Mouse (Mus musculus): ENCODE measurements at regions not wholly inside any gene's neighbourhood (a gene's known extent, or its start where the extent isn't known, plus 50 kb on each side); places are given as distances from the start of the nearest gene placed in this dataset.
"Not testable (repeated sequence)": the region's sequence is repeated elsewhere in the genome, so short reads cannot be mapped to it uniquely, and the experiment has no call there.

DNA sequence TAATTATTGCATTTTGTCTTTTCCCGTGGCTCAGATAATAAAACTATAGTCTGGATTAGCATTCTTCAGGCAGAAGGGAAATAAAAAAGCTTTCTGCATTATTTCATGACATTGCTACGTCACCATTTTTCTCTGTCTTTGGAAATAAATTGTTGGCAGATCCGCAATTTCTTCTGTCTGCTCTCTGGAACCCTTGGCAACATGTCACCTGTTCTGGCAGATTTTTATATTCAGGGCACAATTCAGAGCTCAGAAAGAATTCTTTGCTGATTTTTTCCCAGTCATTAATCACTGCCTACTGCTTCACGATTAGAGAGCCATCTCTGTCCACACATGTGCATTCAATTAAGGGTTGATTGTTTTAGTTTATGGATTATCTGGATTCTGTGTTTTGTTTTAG lies 460.5 kb downstream of the Cdh8 start:
- DNase-seq (ENCODE audit: low read depth, low spot score) = peak; percentile 68

DNA sequence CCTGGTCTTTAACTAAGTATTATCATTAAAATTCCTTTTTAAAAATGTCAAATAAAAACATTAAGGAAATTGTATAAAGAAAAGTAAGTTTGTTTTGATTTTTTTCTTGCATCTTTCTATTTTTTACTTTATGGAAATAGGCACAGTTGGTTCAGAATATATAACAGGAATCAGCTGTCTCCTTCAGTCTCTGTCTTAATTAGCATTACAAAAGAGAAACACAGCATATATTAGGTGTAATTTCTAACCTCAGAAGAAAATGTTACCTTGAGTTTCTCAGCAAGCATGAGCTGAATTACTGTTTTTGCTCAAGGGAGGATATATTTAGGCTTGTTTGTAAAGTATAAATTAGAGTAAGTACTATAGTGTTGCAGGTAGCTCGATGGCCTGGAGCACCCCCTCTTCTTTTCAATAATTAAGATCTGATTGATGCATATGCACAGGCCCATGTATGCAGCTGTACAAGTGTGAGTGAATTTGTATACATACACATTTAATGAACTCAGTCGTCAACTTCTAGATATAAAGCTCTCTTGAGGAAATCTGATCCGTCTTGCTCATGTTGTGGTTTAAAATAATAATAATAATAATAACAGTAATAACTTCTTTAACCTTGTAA lies 503.0 kb downstream of the Cdh8 start:
- no peak for DNase-seq (ENCODE audit: low read depth, low spot score)

DNA sequence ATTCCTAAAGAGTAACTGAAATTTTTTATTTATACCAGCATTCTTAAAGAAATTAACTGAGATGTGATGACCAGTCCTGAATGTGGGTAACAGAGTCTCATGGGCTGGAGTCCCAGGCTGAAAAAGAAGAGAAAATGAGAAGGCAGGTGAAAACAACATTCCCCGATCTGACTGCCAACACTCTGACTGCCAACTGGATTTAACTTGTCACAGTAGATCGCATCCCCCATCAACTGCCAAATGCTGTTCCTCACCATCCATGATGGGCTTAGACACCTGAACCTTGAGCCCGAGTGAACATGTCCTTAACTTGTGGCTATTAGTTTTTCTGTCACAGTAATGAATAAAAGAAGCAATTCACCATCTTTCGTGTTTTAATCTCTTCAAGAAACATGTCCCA lies 522.9 kb downstream of the Cdh8 start:
- peak; percentile 53 for DNase-seq (ENCODE audit: low read depth, low spot score)

DNA sequence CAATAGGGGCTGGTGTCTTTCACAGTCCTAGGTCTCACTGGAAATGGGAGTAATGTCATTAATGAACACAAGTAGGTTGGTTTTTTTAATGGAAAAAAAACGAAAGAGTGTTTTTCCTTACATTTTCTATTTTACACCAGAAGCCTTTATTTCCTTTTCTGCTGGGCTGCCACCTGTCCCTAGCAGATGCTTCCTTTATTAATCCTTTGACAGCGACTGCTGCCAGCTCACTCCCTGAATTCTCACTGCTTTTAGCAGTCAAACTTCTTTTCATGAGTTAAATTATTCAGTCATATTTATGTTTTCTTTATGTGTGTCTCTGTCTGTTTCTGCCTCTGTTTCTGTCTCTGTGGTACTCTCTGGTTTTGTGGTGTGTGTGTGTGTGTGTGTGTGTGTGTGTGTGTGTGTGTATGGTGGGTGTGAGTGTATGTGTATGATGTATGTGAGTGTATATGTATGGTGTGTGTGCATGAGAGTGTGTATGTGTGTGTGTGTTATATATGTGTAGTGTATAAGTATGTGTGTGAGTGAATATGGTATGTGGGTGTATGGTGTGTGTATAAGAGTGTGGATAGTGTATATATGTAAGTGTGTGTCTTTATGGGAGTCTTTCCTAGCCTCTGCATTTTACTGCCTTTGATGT lies 554.5 kb downstream of the Cdh8 start:
- DNase-seq (ENCODE audit: low read depth, low spot score) = peak; percentile 94

DNA sequence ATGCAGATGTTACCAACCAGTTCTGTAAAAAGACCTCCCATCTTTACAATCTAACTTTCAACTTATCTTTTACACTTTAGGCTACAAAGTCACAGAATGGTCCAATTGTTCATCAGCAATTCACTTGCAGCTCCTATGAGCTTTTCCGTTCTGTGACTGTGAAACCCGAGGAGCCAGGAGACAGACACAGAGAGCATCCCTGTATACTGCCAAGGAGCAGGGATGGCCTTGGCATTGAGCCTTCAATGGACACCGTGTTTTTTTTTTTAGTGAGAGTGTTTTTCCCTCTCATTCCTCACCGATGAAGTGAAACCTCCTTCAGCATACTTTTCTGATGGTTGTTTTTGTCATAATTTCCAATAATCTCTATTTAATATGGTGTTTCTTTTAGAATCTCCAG lies 555.1 kb downstream of the Cdh8 start:
- peak; percentile 93 for DNase-seq (ENCODE audit: low read depth, low spot score)

DNA sequence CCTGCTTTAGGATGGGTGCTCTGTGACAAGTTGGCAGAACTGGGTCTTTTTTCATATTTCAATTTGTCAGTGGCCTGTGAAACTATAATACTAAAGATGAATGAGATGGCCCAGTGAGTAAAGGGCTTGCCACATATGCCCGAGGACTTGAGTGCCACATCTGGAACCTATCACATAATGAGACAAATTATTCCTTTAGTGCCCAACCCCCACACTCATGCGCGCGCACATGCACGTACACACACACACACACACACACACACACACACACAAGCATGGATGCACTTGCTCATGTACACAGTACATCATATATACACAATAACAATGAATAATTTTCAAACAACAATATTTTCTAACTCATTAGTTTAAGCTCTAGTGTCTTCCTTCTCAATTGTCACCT lies 555.9 kb downstream of the Cdh8 start:
- DNase-seq (ENCODE audit: low read depth, low spot score) = no peak

DNA sequence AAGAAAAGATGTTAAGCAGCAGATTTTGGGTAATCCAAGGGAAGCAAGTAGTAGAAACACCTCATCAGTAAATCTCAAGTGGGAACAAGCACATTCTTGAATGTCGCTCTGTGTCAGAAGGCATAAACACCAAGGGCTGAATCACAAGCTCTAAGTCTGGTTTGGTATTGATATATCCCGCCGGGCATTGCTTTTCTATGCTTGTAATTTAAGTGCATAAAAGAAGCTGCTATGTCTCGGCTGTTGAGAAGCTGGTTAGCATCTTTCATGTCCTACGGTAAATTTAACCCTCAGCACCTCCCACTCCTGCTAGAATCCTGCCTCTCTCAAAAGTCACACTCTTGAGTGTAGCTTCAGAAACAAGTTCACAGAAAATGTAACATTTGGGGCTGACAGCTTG lies 586.8 kb downstream of the Cdh8 start:
- peak; percentile 61 for DNase-seq (ENCODE audit: low read depth, low spot score)

DNA sequence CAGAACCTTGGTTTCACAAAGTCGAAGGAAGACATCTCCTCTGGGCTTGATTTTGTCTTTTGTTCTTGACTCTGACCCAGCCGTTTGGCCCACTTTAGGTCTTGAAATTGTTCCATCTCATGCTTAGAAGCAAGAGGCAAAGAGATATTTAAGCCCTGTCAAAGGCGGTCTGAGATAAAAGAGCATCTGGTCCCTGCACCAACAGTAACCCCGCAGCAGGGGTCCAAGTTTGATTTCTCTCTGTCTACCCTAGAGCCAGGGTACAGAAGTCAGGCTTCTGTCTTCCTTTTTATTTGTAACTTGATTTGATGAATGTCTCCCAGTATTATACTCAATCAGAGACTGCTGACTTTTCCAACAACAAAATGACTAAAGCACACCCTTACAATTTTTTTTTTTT lies 587.3 kb downstream of the Cdh8 start:
- peak; percentile 51 for DNase-seq (ENCODE audit: low read depth, low spot score)

DNA sequence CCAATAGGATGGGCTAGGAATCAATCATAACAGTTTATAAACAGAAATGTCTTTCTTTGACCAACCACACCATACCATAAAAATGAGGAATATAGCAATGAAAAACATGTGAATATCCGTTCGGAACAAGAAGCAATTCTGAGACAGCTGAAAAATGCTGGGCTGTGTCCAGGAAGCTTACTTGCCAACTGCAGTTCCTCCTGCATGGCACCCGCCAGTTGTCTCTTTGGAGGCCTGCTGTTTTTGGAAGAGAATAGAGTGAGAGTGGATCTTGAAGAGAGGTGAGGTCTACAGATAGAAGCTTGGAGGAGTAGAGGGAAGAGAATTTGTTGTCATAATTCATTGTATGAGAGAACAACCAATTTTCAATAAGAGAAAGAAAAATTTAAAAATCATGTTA lies 604.3 kb downstream of the Cdh8 start:
- DNase-seq (ENCODE audit: low read depth, low spot score) = peak; percentile 92

DNA sequence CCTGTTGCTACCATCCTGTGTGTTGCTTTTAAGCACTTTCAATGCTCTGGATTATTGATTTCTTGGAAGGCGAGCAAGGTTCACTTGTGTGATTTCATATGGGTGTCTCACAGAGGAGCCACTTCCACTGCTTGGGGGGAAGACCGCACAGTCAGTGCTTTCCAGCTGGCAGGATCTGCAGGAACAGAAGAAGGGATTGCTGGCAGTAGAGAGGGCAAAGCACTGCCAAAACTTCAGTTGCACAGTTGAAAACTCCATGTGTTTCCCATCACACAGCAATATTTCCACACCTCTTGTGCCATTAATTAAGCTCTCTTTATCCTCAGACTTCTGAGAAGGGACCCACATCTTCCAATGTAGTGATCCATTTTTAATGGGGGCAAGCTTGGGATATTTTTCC lies 618.8 kb downstream of the Cdh8 start:
- DNase-seq (ENCODE audit: low read depth, low spot score) = peak; percentile 94

DNA sequence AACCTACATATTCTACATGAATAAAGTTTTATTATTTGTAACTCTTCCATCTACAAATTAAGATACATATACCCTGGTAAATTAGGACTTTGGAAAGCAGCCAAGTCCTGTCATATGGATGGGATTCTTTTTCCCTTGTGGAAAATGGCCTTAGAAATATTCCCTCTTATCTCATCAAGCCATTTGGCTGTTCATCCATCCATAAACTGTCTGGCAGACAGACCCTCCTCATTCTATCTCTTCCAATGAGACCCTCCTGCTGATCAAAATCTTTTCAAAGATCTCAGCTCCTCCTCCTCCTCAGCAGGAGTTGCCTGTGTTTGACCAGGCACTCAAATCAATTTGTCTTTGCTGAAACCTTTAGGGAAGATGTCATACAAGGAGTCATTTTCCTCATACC lies 649.2 kb downstream of the Cdh8 start:
- DNase-seq (ENCODE audit: low read depth, low spot score) = no peak

DNA sequence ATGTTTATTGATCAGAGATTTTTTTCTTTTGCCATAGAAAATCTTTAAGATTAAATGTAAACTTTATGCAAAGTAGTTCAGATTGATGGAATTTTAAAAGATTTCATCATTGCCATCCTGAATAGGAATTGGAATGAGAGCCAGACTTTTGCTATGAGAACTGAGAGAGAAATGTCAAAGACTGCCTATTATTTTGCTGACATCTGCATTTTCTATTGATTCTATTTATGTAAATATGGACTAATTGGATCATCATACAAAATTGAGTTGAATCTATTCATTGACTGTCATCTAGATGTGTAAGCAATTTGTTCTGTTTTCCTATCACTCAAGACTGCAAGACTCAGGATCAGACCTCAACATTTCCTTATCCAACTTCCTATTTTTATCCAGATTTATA lies 659.7 kb downstream of the Cdh8 start:
- DNase-seq (ENCODE audit: low read depth, low spot score) = no peak

DNA sequence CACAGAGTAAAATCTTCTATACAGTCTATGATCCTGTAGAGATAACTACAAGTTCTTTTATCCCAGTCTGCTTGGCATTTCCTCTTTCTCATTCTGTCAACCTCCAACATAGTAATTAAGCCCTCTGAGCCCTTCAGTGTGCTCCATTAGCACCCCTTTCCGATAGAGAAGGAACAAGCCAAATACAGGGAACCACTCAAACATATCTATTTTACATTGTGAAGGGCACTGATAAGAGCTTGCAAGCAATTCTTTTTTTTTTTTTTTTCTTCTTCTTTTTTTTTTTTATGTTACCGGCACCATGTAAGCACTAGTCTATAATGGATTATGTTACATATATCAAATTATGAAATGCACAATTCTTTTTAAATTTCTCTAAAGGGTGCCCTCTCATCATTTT lies 660.5 kb downstream of the Cdh8 start:
- DNase-seq (ENCODE audit: low read depth, low spot score) = no peak

DNA sequence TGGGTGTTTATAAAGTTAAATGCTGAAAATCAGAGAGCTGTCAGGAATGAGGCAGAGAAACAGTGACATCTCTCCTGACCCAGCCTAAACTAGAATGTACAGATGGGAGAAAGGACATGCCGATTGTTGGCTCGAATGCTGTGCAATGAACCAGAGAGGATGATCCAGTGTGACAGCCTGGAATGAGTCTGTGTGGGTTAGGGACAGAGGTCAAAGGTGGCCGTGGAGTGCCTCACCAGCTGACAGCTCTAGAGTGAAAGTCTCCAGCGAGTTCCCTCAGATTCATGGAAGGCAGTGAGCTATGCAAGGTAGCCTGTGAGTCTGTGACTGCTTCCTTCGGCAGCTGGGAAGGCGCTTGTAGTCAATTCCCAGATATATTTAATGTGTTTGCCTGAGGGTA lies 663.9 kb downstream of the Cdh8 start:
- peak; percentile 36 for DNase-seq (ENCODE audit: low read depth, low spot score)

DNA sequence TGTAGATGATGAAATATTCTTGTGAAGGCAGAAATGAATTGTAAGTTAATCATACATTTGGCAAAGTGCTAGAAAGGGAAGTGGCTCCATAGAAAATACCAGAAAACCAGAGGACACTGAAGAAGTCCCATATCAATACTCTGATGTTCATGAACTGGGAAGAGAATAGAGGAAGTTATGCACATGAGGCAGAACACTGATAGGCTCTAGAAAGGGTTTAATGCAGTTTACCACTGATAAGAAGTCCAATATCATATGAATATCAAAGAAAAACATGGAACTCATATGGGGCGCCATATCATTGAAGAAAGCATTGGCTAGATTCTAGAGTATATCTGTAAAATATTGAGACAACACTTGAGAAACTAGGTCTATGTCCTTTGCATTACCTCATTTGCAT lies 708.5 kb downstream of the Cdh8 start:
- no peak for DNase-seq (ENCODE audit: low read depth, low spot score)

DNA sequence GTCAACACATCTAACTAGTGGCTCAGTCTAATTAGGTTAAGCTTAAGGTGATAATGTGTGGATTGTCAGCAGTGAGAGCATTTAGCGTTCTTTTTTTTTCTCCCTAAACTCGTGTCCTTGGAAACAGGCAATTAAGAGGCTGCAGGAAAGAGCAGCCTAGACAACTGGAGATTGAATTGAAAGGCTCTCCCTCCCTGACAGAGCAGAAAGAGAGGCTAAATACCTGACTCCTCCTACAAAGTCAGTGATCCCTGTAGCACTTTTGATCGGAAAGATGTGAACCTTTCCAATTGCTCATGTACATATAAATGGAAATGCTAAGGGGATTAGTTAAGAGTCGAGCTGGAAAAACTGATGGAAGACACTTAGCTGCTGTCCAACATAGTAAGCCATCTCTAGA lies 710.1 kb downstream of the Cdh8 start:
- DNase-seq (ENCODE audit: low read depth, low spot score) = no peak

DNA sequence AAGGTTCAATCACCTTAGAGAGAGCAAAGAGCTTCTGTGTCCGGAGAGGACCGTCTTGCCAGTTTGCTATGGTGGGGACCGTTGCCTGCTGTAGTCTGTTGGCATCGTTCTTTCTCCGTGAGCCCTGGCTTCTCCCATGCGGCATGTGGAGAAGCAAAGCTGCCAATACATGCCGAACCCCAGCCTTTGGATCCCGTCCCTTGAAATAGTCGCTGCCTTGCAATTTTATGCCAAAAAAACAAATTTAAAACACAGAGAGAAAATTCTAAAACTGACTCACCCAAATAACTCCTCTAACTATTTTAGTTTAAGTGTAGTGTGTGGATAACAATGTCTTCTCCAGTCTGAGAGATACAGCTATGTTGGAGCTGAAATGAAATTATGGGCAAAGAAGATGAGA lies 731.1 kb downstream of the Cdh8 start:
- peak; percentile 94 for DNase-seq (ENCODE audit: low read depth, low spot score)

DNA sequence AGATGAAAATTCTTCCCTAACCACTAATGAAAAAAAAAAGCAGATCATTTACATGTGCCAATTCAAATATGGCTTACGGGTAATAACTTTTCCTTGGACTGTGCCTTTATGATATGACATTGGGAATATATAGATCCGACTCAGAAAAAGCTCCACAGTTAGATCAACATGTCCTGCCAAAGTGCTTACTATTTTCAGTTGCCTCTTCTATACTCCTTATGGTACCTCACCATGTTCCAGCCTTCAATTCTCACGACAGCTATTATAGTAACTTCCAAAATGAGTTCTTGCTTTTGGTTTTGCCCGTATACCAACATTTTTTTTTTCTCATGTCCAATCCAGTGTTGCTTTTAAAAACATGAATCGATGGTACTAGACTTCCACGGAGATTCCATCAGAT lies 731.7 kb downstream of the Cdh8 start:
- DNase-seq (ENCODE audit: low read depth, low spot score) = peak; percentile 62

DNA sequence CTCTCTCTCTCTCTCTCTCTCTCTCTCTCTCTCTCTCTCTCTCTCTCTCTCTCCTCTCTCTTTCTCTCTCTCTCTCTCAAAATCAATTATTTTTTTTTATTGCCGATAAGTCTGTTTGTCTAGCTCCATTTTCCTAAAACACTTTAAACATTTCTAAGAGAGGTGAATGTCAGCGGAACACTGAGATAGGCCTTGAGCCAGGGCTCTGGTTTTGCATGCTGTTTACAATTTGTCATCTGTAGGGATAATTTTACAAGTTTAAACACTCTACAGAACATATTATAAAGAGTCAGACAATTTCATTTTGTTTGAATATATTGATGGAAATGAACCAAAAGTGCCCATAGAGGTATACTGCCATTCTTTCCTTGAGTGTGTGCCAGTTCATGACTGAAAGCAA lies 736.2 kb downstream of the Cdh8 start:
- DNase-seq (ENCODE audit: low read depth, low spot score) = no peak

DNA sequence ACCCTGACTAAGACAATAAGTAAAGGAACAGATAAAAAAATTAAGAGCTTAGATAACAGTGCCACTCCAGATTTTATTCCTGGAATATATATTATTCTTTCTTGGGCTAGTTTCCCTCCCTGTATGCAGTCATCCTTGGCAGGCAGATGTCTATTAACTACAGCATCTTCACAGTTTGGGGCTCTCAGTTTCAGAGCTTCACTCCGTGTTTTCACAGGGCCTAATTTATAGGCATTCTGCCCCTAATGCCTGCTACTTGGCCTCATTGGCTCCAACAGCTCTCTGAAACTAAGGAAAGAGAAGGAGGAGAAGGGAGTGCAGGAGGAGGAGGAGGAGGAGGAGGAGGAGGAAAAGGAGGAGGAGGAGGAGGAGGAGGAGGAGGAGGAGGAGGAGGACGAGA lies 757.0 kb downstream of the Cdh8 start:
- no peak for DNase-seq (ENCODE audit: low read depth, low spot score)

DNA sequence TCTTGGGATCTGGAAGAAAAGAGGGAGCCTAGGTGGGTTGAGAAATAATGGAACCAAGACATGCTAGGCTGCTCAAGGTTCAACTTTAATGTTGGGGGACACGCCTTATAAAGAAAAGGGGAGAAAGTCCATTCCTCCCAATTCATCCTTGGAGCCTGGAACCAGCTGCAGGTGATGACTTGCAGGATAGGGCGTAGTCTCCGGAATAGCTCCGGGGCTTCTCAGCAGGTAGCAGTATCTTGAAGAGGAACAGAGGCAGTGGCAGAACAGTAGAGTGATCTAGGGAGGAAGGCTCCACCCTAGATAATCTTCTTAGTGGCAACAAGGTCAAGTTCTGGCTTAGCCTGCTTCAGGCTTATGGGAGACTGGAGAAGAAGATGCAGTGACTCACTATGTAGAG lies 764.0 kb downstream of the Cdh8 start:
- DNase-seq (ENCODE audit: low read depth, low spot score) = not testable (repeated sequence)

DNA sequence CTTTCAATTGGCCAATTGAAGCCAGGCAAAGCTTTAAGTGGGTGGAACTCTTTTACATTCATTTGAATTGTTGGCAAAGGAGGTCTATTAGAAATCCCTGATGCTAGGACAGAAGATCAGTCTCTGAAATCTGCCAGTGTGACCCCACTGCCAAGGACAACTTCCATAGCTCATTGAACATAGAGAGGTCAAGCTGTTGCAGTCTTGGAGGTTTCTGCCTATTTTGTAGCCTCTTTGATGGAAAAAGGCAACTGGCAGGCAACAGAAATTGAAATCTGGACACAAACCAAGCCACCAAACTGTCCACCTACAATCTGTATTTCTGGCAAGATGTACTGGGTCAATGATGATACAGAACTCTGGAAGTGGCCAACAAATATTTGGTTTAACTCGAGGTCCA lies 765.3 kb downstream of the Cdh8 start:
- DNase-seq (ENCODE audit: low read depth, low spot score) = peak; percentile 53

DNA sequence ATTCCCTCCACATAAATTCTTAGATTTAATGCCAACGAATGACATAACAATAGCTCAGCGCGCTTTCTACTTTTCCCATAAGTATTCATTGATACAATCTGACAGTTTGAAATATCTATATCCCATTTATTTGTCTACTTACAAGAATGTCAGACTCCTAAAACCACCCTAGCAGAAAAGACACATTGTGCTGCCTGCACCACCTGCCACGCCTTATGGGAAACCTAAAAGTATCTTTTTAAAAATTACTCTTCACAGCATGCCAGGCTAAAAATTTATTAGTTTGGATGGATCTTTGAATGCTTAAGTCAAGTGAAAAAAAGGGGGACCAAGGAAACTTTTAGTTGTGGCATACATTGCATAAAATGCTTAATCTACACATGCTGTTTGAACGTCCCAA lies 788.1 kb downstream of the Cdh8 start:
- DNase-seq (ENCODE audit: low read depth, low spot score) = peak; percentile 7
